Mouse (Mus musculus) ES-E14 (cell line): ENCODE data around the gene Igf2bp3. TPM values are rescaled to one million over a fixed set of nuclear protein-coding genes. Genes with fewer than 3 reads are reported as not detected.

ENCODE experiments used
- DNase-seq: peaks from one replicate; pipeline ENCODE4 v3.0.0-alpha.2; 2013; ENCODE audit warnings: low read depth, low spot score
- H3K27ac ChIP-seq: 2 replicates; pipeline ENCODE4 v1.5.1; 2012; ENCODE audit warnings: low read depth, mild to moderate bottlenecking, low read length, moderate library complexity, mixed read lengths; ENCODE audit not compliant: poor library complexity, insufficient read depth, severe bottlenecking
- H3K36me3 ChIP-seq: 2 replicates; pipeline ENCODE4 v1.6.1; 2012; ENCODE audit warnings: mild to moderate bottlenecking, low read length, moderate library complexity, mixed read lengths; ENCODE audit not compliant: control insufficient read depth, poor library complexity, insufficient read depth, severe bottlenecking
- H3K4me1 ChIP-seq, 2 experiments: fragments of 150-350 bp in 1 of 2; sonication (generic) in 1 of 2; 2 replicates each; pipeline ENCODE4 v1.6.1; 2012; ENCODE audit warnings: low read length in 2 of 2, mild to moderate bottlenecking in 1 of 2, mixed read lengths in 1 of 2; ENCODE audit not compliant: control insufficient read depth in 2 of 2, insufficient read depth in 2 of 2, poor library complexity in 1 of 2
- H3K4me3 ChIP-seq, 2 experiments: fragments of 150-350 bp in 1 of 2; sonication (generic) in 1 of 2; 2 replicates each; pipeline ENCODE4 v1.5.1; 2012; ENCODE audit warnings: low read length in 2 of 2, low read depth in 1 of 2, mild to moderate bottlenecking in 1 of 2, mixed read lengths in 1 of 2; ENCODE audit not compliant: insufficient read depth in 1 of 2, poor library complexity in 1 of 2, severe bottlenecking in 1 of 2
- H3K9ac ChIP-seq: 2 replicates; pipeline ENCODE4 v1.6.1; 2012; ENCODE audit warnings: low read depth, mild to moderate bottlenecking, low read length, mixed read lengths; ENCODE audit not compliant: poor library complexity, insufficient read depth, severe bottlenecking
- H3K9me3 ChIP-seq: fragments of 150-350 bp; sonication (generic); 2 replicates; pipeline ENCODE4 v1.6.1; 2012; ENCODE audit warnings: low read depth, mild to moderate bottlenecking, low read length; ENCODE audit not compliant: control insufficient read depth, insufficient read depth
- CHD2 ChIP-seq: IDR thresholded peaks from 2 replicates; pipeline ENCODE4 v1.6.1; 2014; ENCODE audit warnings: mild to moderate bottlenecking, low read depth, low read length, inconsistent platforms
- HCFC1 ChIP-seq: IDR thresholded peaks from 2 replicates; pipeline ENCODE4 v1.6.1; 2012; ENCODE audit warnings: low read length, inconsistent platforms, borderline replicate concordance; ENCODE audit not compliant: insufficient read depth
- MAFK ChIP-seq: IDR thresholded peaks from 2 replicates; pipeline ENCODE4 v1.6.1; 2014; ENCODE audit warnings: mild to moderate bottlenecking, low read depth, low read length, inconsistent platforms; ENCODE audit not compliant: insufficient read depth
- ZC3H11A ChIP-seq: IDR thresholded peaks from 2 replicates; pipeline ENCODE4 v1.6.1; 2012; ENCODE audit warnings: low read depth, mild to moderate bottlenecking, inconsistent platforms, low read length, borderline replicate concordance
- ZNF384 ChIP-seq: IDR thresholded peaks from 2 replicates; pipeline ENCODE4 v1.6.1; 2012; ENCODE audit warnings: low read depth, low read length, inconsistent platforms
- in situ Hi-C, 2 experiments: fragments of 600-800 bp; cut with MboI; formaldehyde crosslinking; loops; one replicate each; pipeline ENCODE4 v1.15.1; 2025; ENCODE audit warnings: low sequenced_read_pairs in 2 of 2, inconsistent platforms in 1 of 2; ENCODE audit not compliant: unreplicated experiment in 2 of 2
- total RNA-seq: library from RNA; depleted of rRNA; stranded (reverse); fragments of 300-350 nt; gene quantifications from 2 replicates; pipeline ENCODE4 v1.2.3, GENCODE M21; 2012

The Igf2bp3 gene
- total RNA-seq, 1 experiment, result 32.8 TPM

- in situ Hi-C loops, result no loop called here
- TF ChIP-seq CHD2 (no peak), MAFK (no peak), HCFC1 (no peak), ZC3H11A (no peak), ZNF384 (no peak)
- no peak for DNase-seq
- no peak overlapping the region for H3K9ac ChIP-seq
- peaks cover 2% of the 10 kb centered on the region; the same call in 1 of the 2 replicates for H3K36me3 ChIP-seq
- H3K4me3 ChIP-seq, result no peak overlapping the region
- H3K27ac ChIP-seq, result no peak overlapping the region
- no peaks in the 10 kb centered on the region for H3K9me3 ChIP-seq
- H3K4me1 ChIP-seq, result peaks cover 3 to 14% of the 10 kb centered on the region in 2 experiments; a peak in 2 of 4 replicates
Measured at GRCm38 (mm10) chr6:49206416-49206815, 8.3 kb downstream of the Igf2bp3 start.

GRCm38 (mm10) chr6:49195188-49195587, 19.6 kb downstream of the Igf2bp3 start:
- no peak for TF ChIP-seq HCFC1
- no peak for TF ChIP-seq ZC3H11A
- no peak for TF ChIP-seq CHD2
- TF ChIP-seq ZNF384, result no peak
- TF ChIP-seq MAFK, result no peak
- Histone ChIP-seq H3K9ac (no peak overlapping the region), H3K4me1 (peaks cover 0 to 3% of the 10 kb centered on the region in 2 experiments; a peak in 1 of 4 replicates), H3K36me3 (no peaks in the 10 kb centered on the region; the same call in 1 of the 2 replicates), H3K27ac (no peak overlapping the region), H3K9me3 (no peaks in the 10 kb centered on the region), H3K4me3 (no peak overlapping the region)
- no peak for DNase-seq
- in situ Hi-C loops, result no loop called here

GRCm38 (mm10) chr6:49194536-49194935, 20.2 kb downstream of the Igf2bp3 start:
- Histone ChIP-seq H3K4me1 (peaks cover 0 to 3% of the 10 kb centered on the region in 2 experiments; a peak in 1 of 4 replicates), H3K36me3 (no peaks in the 10 kb centered on the region; the same call in 1 of the 2 replicates), H3K9ac (no peak overlapping the region), H3K27ac (no peak overlapping the region), H3K9me3 (no peaks in the 10 kb centered on the region), H3K4me3 (no peak overlapping the region)
- in situ Hi-C loops, result no loop called here
- TF ChIP-seq ZC3H11A (no peak), MAFK (no peak), CHD2 (no peak), HCFC1 (no peak), ZNF384 (no peak)
- DNase-seq, result no peak

GRCm38 (mm10) chr6:49189363-49189762, 25.4 kb downstream of the Igf2bp3 start:
- DNase-seq, result no peak
- in situ Hi-C loops, result no loop called here
- Histone ChIP-seq H3K9me3 (no peaks in the 10 kb centered on the region), H3K27ac (no peak overlapping the region), H3K9ac (no peak overlapping the region), H3K36me3 (no peaks in the 10 kb centered on the region; the same call in 1 of the 2 replicates), H3K4me1 (no peaks in the 10 kb centered on the region), H3K4me3 (no peak overlapping the region)
- TF ChIP-seq HCFC1, result no peak
- no peak for TF ChIP-seq ZNF384
- TF ChIP-seq MAFK, result no peak
- no peak for TF ChIP-seq ZC3H11A
- TF ChIP-seq CHD2, result no peak

GRCm38 (mm10) chr6:49187299-49187698, 27.5 kb downstream of the Igf2bp3 start:
- Histone ChIP-seq H3K4me3 (no peak overlapping the region), H3K9ac (no peak overlapping the region), H3K36me3 (no peaks in the 10 kb centered on the region; the same call in 1 of the 2 replicates), H3K4me1 (no peaks in the 10 kb centered on the region), H3K27ac (no peak overlapping the region), H3K9me3 (no peaks in the 10 kb centered on the region)
- in situ Hi-C loops, result no loop called here
- TF ChIP-seq ZNF384, result 0 out of 2 replicates have a peak, but pooled peaks have one; percentile 2
- no peak for TF ChIP-seq MAFK
- TF ChIP-seq ZC3H11A, result 0 out of 2 replicates have a peak, but pooled peaks have one; percentile 22
- TF ChIP-seq CHD2, result no peak
- no peak for DNase-seq
